ENCODE assay signal across 8 mouse cellular contexts in genomic region chr7:55962004-55962908, GRCm38 (mm10). TPM values are rescaled to one million over a fixed set of nuclear protein-coding genes. Genes with fewer than 3 reads are reported as not detected.
A peak's percentile ranks its signal among the peaks of the same experiment; 100 is the strongest.
DNase-seq lines count a peak whose midpoint lies in the region; ATAC-seq lines count a peak whose summit lies in the region.

TSS of gene Nipa2 (minus strand) at chr7:55962476.

- H3K27ac ChIP-seq in brown adipose tissue, adult 24 weeks (replicated peaks; ENCODE audit: low read depth, low read length), result peak within 1 kb of the TSS; percentile 91
- H3K27ac ChIP-seq in heart, embryonic 13.5 days (replicated peaks), result peak within 1 kb of the TSS; percentile 94
- peak within 1 kb of the TSS; percentile 93 for H3K27ac ChIP-seq in liver, embryonic 12.5 days
- peak within 1 kb of the TSS; percentile 95 for H3K27ac ChIP-seq in stomach, embryonic 15.5 days

- peak; percentile 97 for ATAC-seq in heart, embryonic 13.5 days (ENCODE audit: extremely low read depth, insufficient number of reproducible peaks, low FRiP score, low TSS enrichment)
- peak; percentile 98 for ATAC-seq in liver, embryonic 12.5 days
- ATAC-seq in stomach, embryonic 15.5 days (ENCODE audit: insufficient read depth, low FRiP score, low read depth), result peak; percentile 98

- WGBS in heart, embryonic 13.5 days, result 0% methylated on average over 69 of the region's 70 CpGs
- WGBS in liver, embryonic 12.5 days (ENCODE audit: insufficient replicate concordance), result under 1% methylated on average over 70 of the region's 70 CpGs
- under 1% methylated on average over 70 of the region's 70 CpGs for WGBS in stomach, embryonic 15.5 days

- H3K9ac ChIP-seq in heart, embryonic 13.5 days, result peak within 1 kb of the TSS; percentile 93
- H3K9ac ChIP-seq in liver, embryonic 12.5 days, result peak within 1 kb of the TSS; percentile 90
- peak within 1 kb of the TSS; percentile 93 for H3K9ac ChIP-seq in stomach, embryonic 15.5 days

- H3K36me3 ChIP-seq in heart, embryonic 13.5 days, result peaks cover 16% of the 10 kb centered on the region; the same call in 1 of the 2 replicates
- peaks cover 23% of the 10 kb centered on the region for H3K36me3 ChIP-seq in liver, embryonic 12.5 days
- H3K36me3 ChIP-seq in stomach, embryonic 15.5 days, result no peaks in the 10 kb centered on the region

- H3K27me3 ChIP-seq in heart, embryonic 13.5 days (replicated peaks), result no peaks in the 10 kb centered on the region
- H3K27me3 ChIP-seq in liver, embryonic 12.5 days (replicated peaks), result no peaks in the 10 kb centered on the region
- H3K27me3 ChIP-seq in stomach, embryonic 15.5 days (replicated peaks), result no peaks in the 10 kb centered on the region

- H3K4me3 ChIP-seq in brown adipose tissue, adult 24 weeks (ENCODE audit: insufficient read depth, low read depth, low read length), result peak within 1 kb of the TSS; percentile 97
- peak within 1 kb of the TSS; percentile 95 for H3K4me3 ChIP-seq in heart, embryonic 13.5 days
- peak within 1 kb of the TSS; percentile 94 for H3K4me3 ChIP-seq in liver, embryonic 12.5 days
- H3K4me3 ChIP-seq in stomach, embryonic 15.5 days (replicated peaks), result peak within 1 kb of the TSS; percentile 91

- peak within 1 kb of the TSS; percentile 83 for H3K4me2 ChIP-seq in heart, embryonic 13.5 days
- peak within 1 kb of the TSS; percentile 78 for H3K4me2 ChIP-seq in liver, embryonic 12.5 days
- peak within 1 kb of the TSS; percentile 61 for H3K4me2 ChIP-seq in stomach, embryonic 15.5 days

- peaks cover 3% of the 10 kb centered on the region; the same call in 1 of the 2 replicates for H3K4me1 ChIP-seq in brown adipose tissue, adult 24 weeks (ENCODE audit: control insufficient read depth, insufficient read depth, insufficient read length, low read length)
- peaks cover 17% of the 10 kb centered on the region for H3K4me1 ChIP-seq in heart, embryonic 13.5 days
- H3K4me1 ChIP-seq in liver, embryonic 12.5 days, result peaks cover 34% of the 10 kb centered on the region
- H3K4me1 ChIP-seq in stomach, embryonic 15.5 days, result peaks cover 10% of the 10 kb centered on the region; the same call in 1 of the 2 replicates

- DNase-seq in CD4-positive, CD25-positive, alpha-beta regulatory T cell, adult 2 months (ENCODE audit: low read depth, low spot score), result peak; percentile 95
- DNase-seq in fat pad, adult 2 months (ENCODE audit: extremely low read depth, low read depth, low spot score), result peak; percentile 18
- DNase-seq in kidney, postnatal 10 days, result peak; percentile 98
- DNase-seq in natural killer cell, adult 2 months (ENCODE audit: low spot score in 2 of 2), result peak; percentile 91 to 93

- H3K9me3 ChIP-seq in heart, embryonic 13.5 days, result no peaks in the 10 kb centered on the region
- H3K9me3 ChIP-seq in liver, embryonic 12.5 days (replicated peaks), result no peaks in the 10 kb centered on the region
- no peaks in the 10 kb centered on the region for H3K9me3 ChIP-seq in stomach, embryonic 15.5 days

RNA-seq across cellular contexts. Expression of gene Nipa2, which starts in this region (rescaled TPM):
- polyA plus RNA-seq in brown adipose tissue, adult 24 weeks (2012; ENCODE audit: insufficient read depth, insufficient read length, missing spikeins), result 19.3 and 20.0 TPM in 2 replicates
- 35.3 and 36.2 TPM in 2 replicates for polyA plus RNA-seq in heart, embryonic 13.5 days (2015; fragmentation: Nextera tagmentation; extraction: Ambion mirVana)
- polyA plus RNA-seq in liver, embryonic 12.5 days (2016; fragmentation: Nextera tagmentation; extraction: Ambion mirVana), result 34.9 and 37.5 TPM in 2 replicates
- polyA plus RNA-seq in stomach, embryonic 15.5 days (2015; fragmentation: Nextera tagmentation; extraction: Ambion mirVana), result 45.2 and 51.2 TPM in 2 replicates

Comparison
In these comparisons a context has a peak if more than half of its experiments do, and no peak if none do; other contexts are left out.
1. Peak in every context shown above with its lines: DNase-seq, ATAC-seq, H3K4me3 ChIP-seq and H3K27ac ChIP-seq.
2. DNase-seq: peak in every context shown above with its lines; median percentile 98 in kidney, postnatal 10 days; 95 in CD4-positive, CD25-positive, alpha-beta regulatory T cell, adult 2 months; 92 in natural killer cell, adult 2 months; 18 in fat pad, adult 2 months.